Mouse (Mus musculus) G1E (cell line): Measurements from ENCODE around the gene Eif3b. TPM values are rescaled to one million over a fixed set of nuclear protein-coding genes. Genes with fewer than 3 reads are reported as not detected.
A peak's percentile ranks its signal among the peaks of the same experiment; 100 is the strongest.
"Not testable (repeated sequence)": the region's sequence is repeated elsewhere in the genome, so short reads cannot be mapped to it uniquely, and the experiment has no call there.

ENCODE experiments used
- ATAC-seq: 2 replicates; pipeline ENCODE4 v1.8.0; 2016; ENCODE audit warnings: mild to moderate bottlenecking; ENCODE audit not compliant: insufficient number of reproducible peaks, poor library complexity, low FRiP score, severe bottlenecking; ENCODE audit errors: extremely low read depth
- DNase-seq: peaks from one replicate; pipeline ENCODE4 v3.0.0; 2012; ENCODE audit warnings: low spot score
- H3K27me3 ChIP-seq: 2 replicates; pipeline ENCODE4 v1.6.1; 2012; ENCODE audit warnings: mild to moderate bottlenecking, low read length, inconsistent platforms; ENCODE audit not compliant: insufficient read depth
- H3K36me3 ChIP-seq: replicated peaks from 2 replicates; pipeline ENCODE3; 2012; ENCODE audit warnings: mild to moderate bottlenecking, inconsistent platforms
- H3K4me1 ChIP-seq: 2 replicates; pipeline ENCODE4 v1.6.1; 2012; ENCODE audit warnings: low read depth, low read length, inconsistent platforms, mixed read lengths; ENCODE audit not compliant: insufficient read depth
- H3K4me3 ChIP-seq: 2 replicates; pipeline ENCODE4 v1.5.1; 2012; ENCODE audit warnings: low read depth, mild to moderate bottlenecking, inconsistent platforms, low read length, moderate library complexity, mixed read lengths
- H3K9me3 ChIP-seq: replicated peaks from 2 replicates; pipeline ENCODE4 v1.6.1; 2012; ENCODE audit warnings: inconsistent platforms
- CTCF ChIP-seq: IDR thresholded peaks from 2 replicates; pipeline ENCODE4 v1.5.1; 2012; ENCODE audit warnings: low read depth, low read length, inconsistent platforms, mixed read lengths
- GATA1 ChIP-seq: IDR thresholded peaks from 2 replicates; pipeline ENCODE4 v1.6.1; 2012; ENCODE audit warnings: borderline replicate concordance, low read length, inconsistent platforms, mixed read lengths
- GATA2 ChIP-seq: IDR thresholded peaks from 2 replicates; pipeline ENCODE4 v1.6.1; 2012; ENCODE audit warnings: low read depth, low read length, inconsistent platforms, borderline replicate concordance
- POLR2AphosphoS5 ChIP-seq: IDR thresholded peaks from 2 replicates; pipeline ENCODE4 v1.6.1; 2012; ENCODE audit warnings: low read depth, low read length, inconsistent platforms; ENCODE audit not compliant: insufficient replicate concordance
- TAL1 ChIP-seq: conservative IDR thresholded peaks from 2 replicates; pipeline ENCODE4 v1.6.1; 2012; ENCODE audit warnings: low read depth, low read length, inconsistent platforms, mixed read lengths
- polyA plus RNA-seq: library from polyadenylated mRNA; stranded (reverse); fragments of >175 nt; gene quantifications from 2 replicates; pipeline ENCODE4 v1.2.3, GENCODE M21; 2012
- total RNA-seq, 2 experiments: library from RNA; stranded (forward) in 1 of 2; stranded (reverse) in 1 of 2; fragments of 200-1000 nt in 1 of 2; fragments of >200 nt in 1 of 2; fragmentation: Nextera tagmentation in 1 of 2; gene quantifications; 2 replicates each; pipeline ENCODE4 v1.2.3; 2014 to 2017

Eif3b gene
- total and polyA plus RNA-seq, 3 experiments, result 133 to 237 (median 137) TPM

DNA sequence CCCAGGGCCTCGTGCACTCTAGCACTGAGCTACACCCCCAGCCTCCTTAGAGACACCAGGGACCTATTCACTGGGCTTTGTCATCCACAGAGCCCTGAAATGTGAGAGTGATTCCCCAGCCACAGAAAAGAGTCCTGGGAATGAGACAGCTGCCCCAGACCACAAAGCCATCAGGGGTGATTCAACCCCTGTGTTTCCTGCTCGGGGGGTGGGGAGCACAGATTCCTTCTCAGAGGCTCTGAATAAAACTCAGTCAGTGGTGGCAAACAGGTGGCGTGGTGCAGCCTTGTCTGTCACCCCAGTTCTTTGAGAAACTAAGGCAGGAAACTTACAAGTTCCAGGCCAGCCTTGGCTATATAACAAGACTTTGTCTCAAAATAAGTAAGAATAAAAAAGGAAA, 42.3 kb downstream of the Eif3b start:
- peaks cover 11% of the 10 kb centered on the region for H3K27me3 ChIP-seq
- TF ChIP-seq GATA2, result no peak
- no peaks in the 10 kb centered on the region; the same call in 1 of the 2 replicates for H3K4me1 ChIP-seq
- H3K4me3 ChIP-seq, result no peak overlapping the region
- no peaks in the 10 kb centered on the region for H3K36me3 ChIP-seq
- ATAC-seq (no peak), DNase-seq (no peak)
- H3K9me3 ChIP-seq, result peaks cover 19% of the 10 kb centered on the region

- DNase-seq, ATAC-seq, H3K36me3 ChIP-seq, H3K4me3 ChIP-seq, H3K4me1 ChIP-seq: not testable (repeated sequence)
- H3K9me3 ChIP-seq, result peaks cover 19% of the 10 kb centered on the region
- H3K27me3 ChIP-seq, result peaks cover 20% of the 10 kb centered on the region
These were observed 44.0 kb downstream of the Eif3b start for GRCm38 (mm10) chr5:140463151-140463550.

DNA sequence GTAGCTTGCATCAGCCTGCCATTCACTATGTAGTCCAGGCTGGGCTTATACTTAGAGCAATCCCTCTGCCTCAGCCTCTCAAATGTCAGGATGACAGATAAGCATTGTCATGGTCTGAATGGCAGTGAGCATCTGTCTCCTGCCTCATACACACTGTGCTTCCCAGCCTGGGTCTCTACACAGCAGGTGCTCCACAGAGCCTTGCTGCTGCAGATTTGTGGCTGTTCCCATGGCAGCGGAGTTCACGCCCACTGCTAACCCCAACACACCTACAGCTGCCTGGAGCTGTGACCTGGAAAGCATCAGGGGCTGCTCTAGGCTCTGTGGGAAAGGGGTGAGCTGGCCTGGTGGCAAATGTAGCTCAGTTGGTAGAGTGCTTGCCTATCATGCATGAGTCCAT, 45.8 kb downstream of the Eif3b start:
- Histone ChIP-seq H3K27me3 (peaks cover 26% of the 10 kb centered on the region), H3K36me3 (no peaks in the 10 kb centered on the region), H3K4me3 (no peak overlapping the region), H3K4me1 (no peaks in the 10 kb centered on the region; the same call in 1 of the 2 replicates), H3K9me3 (peaks cover 19% of the 10 kb centered on the region)
- ATAC-seq, result no peak
- TF ChIP-seq GATA2 (no peak), POLR2AphosphoS5 (no peak), TAL1 (no peak), GATA1 (no peak), CTCF (no peak)
- no peak for DNase-seq

DNA sequence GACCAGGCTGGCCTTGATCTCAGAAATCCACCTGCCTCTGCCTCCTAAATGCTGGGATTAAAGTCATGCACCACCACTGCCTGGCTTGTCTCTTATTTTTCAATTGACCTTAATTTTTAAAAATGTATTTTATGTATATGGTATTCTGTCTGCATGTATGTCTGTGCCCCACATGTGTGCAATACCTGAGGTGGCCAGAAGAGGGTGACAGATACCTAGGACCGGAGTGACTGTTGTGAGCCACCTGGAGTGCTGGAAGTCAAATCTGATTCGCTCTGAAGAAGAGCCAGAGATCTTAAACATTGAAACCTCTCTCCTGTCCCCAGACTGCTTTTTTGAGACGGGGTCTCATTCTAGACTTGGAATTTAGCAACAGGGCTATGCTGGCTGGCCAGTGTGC, 53.2 kb downstream of the Eif3b start:
- Histone ChIP-seq H3K36me3 (no peaks in the 10 kb centered on the region), H3K4me3 (no peak overlapping the region), H3K4me1 (no peaks in the 10 kb centered on the region), H3K27me3 (peaks cover 14% of the 10 kb centered on the region), H3K9me3 (no peaks in the 10 kb centered on the region)
- DNase-seq (no peak), ATAC-seq (no peak)
- TF ChIP-seq TAL1 (no peak), CTCF (0 out of 2 replicates have a peak, but pooled peaks have one; percentile 21)

DNA sequence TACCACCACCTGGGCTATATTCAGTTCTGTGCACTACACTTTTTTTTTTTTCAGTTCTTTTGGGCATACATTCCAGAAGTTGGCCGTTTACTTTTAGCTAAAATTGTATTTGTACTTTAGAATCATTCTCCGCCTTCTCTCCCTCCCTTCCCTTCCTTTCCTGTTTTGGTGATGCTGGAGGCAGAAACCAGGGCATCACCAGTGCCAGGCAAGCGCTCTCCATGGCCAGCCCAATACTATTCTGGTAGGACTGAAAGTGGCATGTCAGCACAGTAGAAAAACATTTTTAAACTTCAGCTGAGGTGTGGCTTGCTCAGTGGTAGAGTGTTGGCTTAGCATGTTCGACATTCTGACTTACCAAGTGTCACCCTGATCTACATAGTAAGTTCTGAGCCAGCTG, 62.3 kb downstream of the Eif3b start:
- H3K36me3 ChIP-seq, result no peaks in the 10 kb centered on the region
- no peak for DNase-seq
- H3K27me3 ChIP-seq, result peaks cover 14% of the 10 kb centered on the region
- TF ChIP-seq GATA1, result no peak
- no peak for TF ChIP-seq TAL1
- no peak for TF ChIP-seq CTCF
- TF ChIP-seq POLR2AphosphoS5, result no peak
- TF ChIP-seq GATA2, result no peak
- no peak for ATAC-seq
- no peaks in the 10 kb centered on the region for H3K4me1 ChIP-seq
- H3K9me3 ChIP-seq, result no peaks in the 10 kb centered on the region
- no peak overlapping the region for H3K4me3 ChIP-seq

GRCm38 (mm10) chr5:140491142-140491541, 72.0 kb downstream of the Eif3b start:
- DNase-seq (no peak), ATAC-seq (no peak)
- no peak overlapping the region for H3K4me3 ChIP-seq
- no peaks in the 10 kb centered on the region for H3K9me3 ChIP-seq
- H3K27me3 ChIP-seq, result peaks cover 25% of the 10 kb centered on the region
- H3K36me3 ChIP-seq, result no peaks in the 10 kb centered on the region
- no peaks in the 10 kb centered on the region for H3K4me1 ChIP-seq
- TF ChIP-seq CTCF, result no peak
- TF ChIP-seq POLR2AphosphoS5, result no peak
- no peak for TF ChIP-seq TAL1
- TF ChIP-seq GATA2, result no peak
- TF ChIP-seq GATA1, result no peak

DNA sequence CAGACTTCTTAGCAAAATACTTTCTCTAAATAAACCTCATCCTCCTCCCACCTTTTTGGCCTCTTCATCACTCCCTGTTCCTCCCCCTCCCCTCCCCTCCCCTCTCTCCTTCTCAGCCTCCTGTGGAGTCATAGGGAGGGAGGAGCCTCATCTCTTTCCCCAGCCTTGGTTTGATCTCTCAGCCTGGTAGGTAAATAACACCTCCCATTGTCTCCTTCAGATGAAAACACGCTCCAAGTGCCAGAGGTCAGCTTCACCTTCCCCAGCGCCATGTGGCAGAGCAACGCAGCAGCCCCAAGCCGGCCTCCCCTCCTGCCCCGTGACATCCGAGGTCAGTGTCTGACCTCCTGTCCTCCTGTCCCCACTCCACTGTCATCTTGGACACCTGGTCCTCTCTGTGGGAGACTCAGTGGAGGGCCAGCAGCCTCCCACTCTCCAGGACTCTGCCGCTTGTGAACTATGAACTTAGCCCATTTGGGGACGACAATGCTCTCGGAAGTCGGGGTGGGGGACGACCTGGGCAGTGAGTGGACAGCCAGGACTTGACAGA, 73.6 kb downstream of the Eif3b start:
- ATAC-seq, result no peak
- no peak for DNase-seq
- TF ChIP-seq GATA2 (no peak), GATA1 (no peak)

More for the DNA sequence above, 73.6 kb downstream of the Eif3b start:
- Histone ChIP-seq H3K4me3 (no peak overlapping the region), H3K9me3 (no peaks in the 10 kb centered on the region), H3K27me3 (peaks cover 22% of the 10 kb centered on the region), H3K4me1 (no peaks in the 10 kb centered on the region), H3K36me3 (no peaks in the 10 kb centered on the region)

Other genes with a start within 250 kb of the Eif3b start
- gene Mad1l1, start 97.8 kb upstream of the Eif3b start, total RNA-seq (2014; fragmentation: Nextera tagmentation), result 26.4 and 28.9 TPM in 2 replicates
- gene Mad1l1, start 97.8 kb upstream of the Eif3b start, total RNA-seq (2017), result 45.9 and 46.4 TPM in 2 replicates
- 23.1 and 28.0 TPM in 2 replicates for gene Mad1l1, start 97.8 kb upstream of the Eif3b start, polyA plus RNA-seq
- gene Nudt1, start 97.7 kb upstream of the Eif3b start, total RNA-seq (2014; fragmentation: Nextera tagmentation), result 6.2 and 8.9 TPM in 2 replicates
- gene Nudt1, start 97.7 kb upstream of the Eif3b start, total RNA-seq (2017), result 30.1 and 34.4 TPM in 2 replicates
- 8.3 and 13.1 TPM in 2 replicates for gene Nudt1, start 97.7 kb upstream of the Eif3b start, polyA plus RNA-seq
- 4.8 and 4.9 TPM in 2 replicates for gene Mrm2, start 87.4 kb upstream of the Eif3b start, total RNA-seq (2014; fragmentation: Nextera tagmentation)
- 8.2 and 8.5 TPM in 2 replicates for gene Mrm2, start 87.4 kb upstream of the Eif3b start, total RNA-seq (2017)
- 11.0 and 13.6 TPM in 2 replicates for gene Mrm2, start 87.4 kb upstream of the Eif3b start, polyA plus RNA-seq
- gene Snx8, start 30.1 kb upstream of the Eif3b start, total RNA-seq (2014; fragmentation: Nextera tagmentation), result 5.2 and 21.8 TPM in 2 replicates
- gene Snx8, start 30.1 kb upstream of the Eif3b start, total RNA-seq (2017), result 17.8 and 21.5 TPM in 2 replicates
- gene Snx8, start 30.1 kb upstream of the Eif3b start, polyA plus RNA-seq, result 18.7 and 19.9 TPM in 2 replicates
- not detected in 2 replicates for gene Gm4869, start 26.3 kb downstream of the Eif3b start, total RNA-seq (2014; fragmentation: Nextera tagmentation)
- gene Gm4869, start 26.3 kb downstream of the Eif3b start, total RNA-seq (2017), result not detected in 2 replicates
- not detected in 2 replicates for gene Gm4869, start 26.3 kb downstream of the Eif3b start, polyA plus RNA-seq
- not detected in 2 replicates for gene Chst12, start 86.2 kb downstream of the Eif3b start, total RNA-seq (2014; fragmentation: Nextera tagmentation)
- gene Chst12, start 86.2 kb downstream of the Eif3b start, total RNA-seq (2017), result 0.16 and 0.17 TPM in 2 replicates
- gene Chst12, start 86.2 kb downstream of the Eif3b start, polyA plus RNA-seq, result 0.34 and 0.36 TPM in 2 replicates
- gene Grifin, start 145.7 kb downstream of the Eif3b start, total RNA-seq (2014; fragmentation: Nextera tagmentation), result not detected in 2 replicates
- gene Grifin, start 145.7 kb downstream of the Eif3b start, total RNA-seq (2017), result not detected in 2 replicates
- not detected in 2 replicates for gene Grifin, start 145.7 kb downstream of the Eif3b start, polyA plus RNA-seq
- 3.1 and 4.3 TPM in 2 replicates for gene Lfng, start 188.0 kb downstream of the Eif3b start, total RNA-seq (2014; fragmentation: Nextera tagmentation)
- 11.4 and 15.2 TPM in 2 replicates for gene Lfng, start 188.0 kb downstream of the Eif3b start, total RNA-seq (2017)
- 11.2 and 12.0 TPM in 2 replicates for gene Lfng, start 188.0 kb downstream of the Eif3b start, polyA plus RNA-seq
- 68.7 and 71.0 TPM in 2 replicates for gene Ttyh3, start 229.7 kb downstream of the Eif3b start, total RNA-seq (2014; fragmentation: Nextera tagmentation)
- gene Ttyh3, start 229.7 kb downstream of the Eif3b start, total RNA-seq (2017), result 8.0 and 9.8 TPM in 2 replicates
- gene Ttyh3, start 229.7 kb downstream of the Eif3b start, polyA plus RNA-seq, result 99.4 and 100 TPM in 2 replicates